27 mouse cellular contexts compared by ENCODE assay signal in the genomic region with DNA sequence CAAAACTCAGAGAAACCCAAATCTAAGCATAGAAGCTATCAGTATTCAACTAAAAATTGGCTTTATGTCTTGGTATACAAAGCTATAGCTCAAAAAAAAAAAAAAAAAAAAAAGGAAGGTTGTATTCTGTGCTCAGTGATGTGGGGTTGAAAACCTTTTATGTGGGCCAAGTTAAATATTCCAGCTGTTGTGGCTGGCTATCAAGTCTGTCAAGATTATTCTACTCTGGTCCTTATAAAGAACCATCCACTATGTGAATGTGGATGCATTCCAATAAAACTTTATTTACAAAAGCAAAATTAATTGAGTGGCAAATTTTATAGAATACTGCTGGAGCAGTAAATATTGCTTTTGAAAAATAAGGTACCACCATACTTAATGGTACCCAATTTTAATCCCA.
"Had no signal": no experiment of that assay in that cellular context is flagged by ENCODE, and none has a peak within 500 bp of the region (broad histone marks: within the 10 kb centered on the region; RNA-seq: fewer than 3 reads in every experiment).

No protein-coding gene starts in this region.

- ATAC-seq: forebrain, embryonic 13.5 days; forebrain, embryonic 14.5 days; forebrain, embryonic 15.5 days; forebrain, embryonic 16.5 days; forebrain, postnatal 0 days had no signal

- H3K4me3 ChIP-seq: embryonic facial prominence, embryonic 10.5 days; embryonic facial prominence, embryonic 12.5 days; embryonic facial prominence, embryonic 13.5 days; embryonic facial prominence, embryonic 15.5 days; erythroblast, embryonic 14.5 days; forebrain, embryonic 10.5 days; forebrain, embryonic 12.5 days; forebrain, embryonic 13.5 days; forebrain, embryonic 15.5 days; gastrocnemius, adult 2 months had no signal

- H3K36me3 ChIP-seq: embryonic facial prominence, embryonic 10.5 days; embryonic facial prominence, embryonic 12.5 days; embryonic facial prominence, embryonic 13.5 days; embryonic facial prominence, embryonic 15.5 days; forebrain, embryonic 10.5 days; forebrain, embryonic 12.5 days; forebrain, embryonic 15.5 days had no signal

- H3K4me1 ChIP-seq: embryonic facial prominence, embryonic 10.5 days; embryonic facial prominence, embryonic 12.5 days; embryonic facial prominence, embryonic 13.5 days had no signal

- H3K9ac ChIP-seq: embryonic facial prominence, embryonic 12.5 days; embryonic facial prominence, embryonic 13.5 days; embryonic facial prominence, embryonic 15.5 days; forebrain, embryonic 12.5 days; forebrain, embryonic 13.5 days; forebrain, embryonic 15.5 days; forebrain, postnatal 0 days had no signal

- DNase-seq: cerebellum, adult 2 months; cerebellum, adult 8-10 months; cerebellum, adult 9-10 months; cerebellum, adult 9-11 months; cerebellum, postnatal 10 days; cerebellum, postnatal 14 days; cerebellum, postnatal 25 days; cerebellum, postnatal 36 days; embryo, embryonic 11 days; forebrain, postnatal 0 days; gastrocnemius, adult 2 months; gastrocnemius, postnatal 10 days; gastrocnemius, postnatal 14 days; gastrocnemius, postnatal 25 days; gastrocnemius, postnatal 36 days; heart, adult 18-20 months had no signal

- H3K9me3 ChIP-seq: embryonic facial prominence, embryonic 10.5 days; embryonic facial prominence, embryonic 12.5 days; embryonic facial prominence, embryonic 13.5 days; embryonic facial prominence, embryonic 15.5 days; forebrain, embryonic 10.5 days; forebrain, embryonic 12.5 days; forebrain, embryonic 13.5 days; forebrain, embryonic 15.5 days had no signal

- H3K27ac ChIP-seq: embryonic facial prominence, embryonic 10.5 days; embryonic facial prominence, embryonic 12.5 days; embryonic facial prominence, embryonic 13.5 days; embryonic facial prominence, embryonic 15.5 days; forebrain, embryonic 10.5 days; forebrain, embryonic 12.5 days; forebrain, embryonic 13.5 days; forebrain, embryonic 15.5 days; gastrocnemius, adult 2 months had no signal

- H3K27me3 ChIP-seq: embryonic facial prominence, embryonic 12.5 days; embryonic facial prominence, embryonic 13.5 days; embryonic facial prominence, embryonic 15.5 days; forebrain, embryonic 12.5 days; forebrain, embryonic 13.5 days; forebrain, embryonic 15.5 days had no signal

- H3K4me2 ChIP-seq: embryonic facial prominence, embryonic 12.5 days; embryonic facial prominence, embryonic 13.5 days; embryonic facial prominence, embryonic 15.5 days; forebrain, embryonic 12.5 days; forebrain, embryonic 13.5 days; forebrain, embryonic 15.5 days had no signal
